Mouse (Mus musculus): Measurements from ENCODE around the gene Col25a1.

Gene Col25a1

DNA sequence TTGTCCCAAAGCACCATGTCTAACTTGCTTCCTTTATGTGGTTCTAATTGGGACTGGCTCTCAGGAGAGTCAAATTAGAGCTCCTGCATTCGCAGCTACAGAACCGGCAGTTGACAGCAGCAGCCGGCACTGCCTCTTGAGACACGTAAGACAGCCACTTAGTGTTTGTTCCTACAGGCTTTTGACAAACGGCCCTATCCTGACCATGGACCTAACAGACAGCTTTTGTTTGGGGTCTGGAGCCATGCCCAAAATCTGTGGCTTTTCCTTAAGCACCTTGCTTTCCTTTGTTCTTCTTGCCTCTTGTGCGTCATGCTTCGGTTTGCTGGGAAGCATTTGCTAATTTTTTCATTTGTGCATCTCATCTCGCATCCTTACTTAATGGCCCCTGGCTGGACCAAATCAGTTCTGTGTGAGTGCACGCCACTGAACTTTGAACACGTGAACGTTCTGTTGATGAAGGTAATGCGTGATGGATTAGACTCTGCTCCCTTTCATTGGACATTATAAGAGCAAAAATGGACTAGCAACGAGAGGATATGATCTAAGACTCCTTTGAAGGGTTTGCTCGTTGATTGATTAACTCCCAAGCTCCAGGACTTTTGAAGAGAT, 179.5 kb downstream of the Col25a1 start:
- DNase-seq (ENCODE audit: low spot score), result no peak

DNA sequence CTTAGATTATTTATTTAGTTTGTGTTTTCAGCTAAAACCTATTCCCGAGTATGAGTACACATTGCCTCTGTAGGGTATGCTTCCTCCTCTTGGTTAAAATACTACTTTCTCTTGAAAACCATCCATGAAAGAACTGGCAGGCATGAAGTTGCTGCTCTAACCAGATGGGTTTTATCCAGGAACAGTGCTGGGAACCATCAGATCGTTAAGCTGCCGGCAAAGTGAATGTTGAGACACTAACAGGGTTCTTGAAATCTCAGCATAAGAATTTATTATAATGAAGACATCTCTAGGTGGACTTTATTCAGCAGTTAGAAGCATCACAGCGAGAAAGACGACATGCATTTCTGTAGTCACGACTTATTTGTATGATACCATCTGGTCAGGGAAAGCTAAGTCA, 181.9 kb downstream of the Col25a1 start:
- no peak for DNase-seq (ENCODE audit: low spot score)

- no peak for DNase-seq (ENCODE audit: low spot score)
Observed at GRCm38 (mm10) chr3:130327039-130328015, 196.0 kb downstream of the Col25a1 start.

DNA sequence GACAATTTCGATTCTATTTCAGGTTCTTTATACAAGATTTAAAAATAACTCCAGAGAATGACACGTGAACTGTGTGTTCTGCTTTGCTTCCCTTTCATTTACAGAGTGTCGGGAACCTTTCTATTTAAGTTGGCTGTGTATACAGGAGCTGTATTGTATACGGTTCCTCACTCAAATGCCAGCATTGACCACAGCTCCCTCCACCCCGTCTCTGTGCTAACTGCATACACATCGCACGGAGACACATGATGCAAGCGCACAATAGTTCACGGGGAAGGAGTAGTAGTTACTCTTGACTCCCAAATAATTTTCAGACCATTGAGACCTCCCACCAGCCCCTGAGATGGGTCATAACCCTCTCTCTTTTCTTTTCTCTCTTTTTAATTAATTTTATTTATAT, 197.6 kb downstream of the Col25a1 start:
- no peak for DNase-seq (ENCODE audit: low spot score)

DNA sequence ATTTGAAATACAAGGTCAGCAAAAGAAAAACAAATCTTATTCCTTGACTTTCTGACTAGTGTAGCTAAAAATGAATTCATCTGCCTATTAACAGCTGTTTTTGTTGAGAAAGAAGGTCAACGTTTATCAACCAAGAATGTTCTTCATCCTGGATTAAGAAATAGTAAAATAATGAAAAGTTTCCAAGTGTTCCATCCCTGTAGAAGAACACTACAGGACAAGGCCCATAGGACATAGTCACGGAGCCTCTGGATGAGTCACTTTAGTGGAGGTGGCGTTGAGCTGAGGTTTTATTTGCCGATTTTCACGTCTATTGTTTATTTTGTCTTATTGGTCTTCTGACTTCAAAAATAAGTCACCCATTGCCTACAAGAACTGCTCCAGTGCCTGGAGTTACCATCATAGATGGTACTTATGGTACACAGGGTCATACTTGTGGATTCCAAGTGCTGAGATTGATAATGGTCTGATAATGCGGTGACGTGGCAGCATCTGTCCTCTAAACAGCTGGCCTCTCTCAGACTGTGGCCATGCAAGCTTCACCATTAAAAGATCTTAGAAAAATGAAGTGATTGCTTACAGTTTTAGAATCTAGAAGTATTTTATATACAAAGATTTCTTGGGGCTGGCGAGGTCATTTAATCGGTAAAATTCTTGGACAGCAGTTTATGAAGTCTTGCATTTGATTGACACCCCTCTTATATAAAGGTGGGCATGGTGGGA, 198.7 kb downstream of the Col25a1 start:
- no peak for DNase-seq (ENCODE audit: low spot score)

DNA sequence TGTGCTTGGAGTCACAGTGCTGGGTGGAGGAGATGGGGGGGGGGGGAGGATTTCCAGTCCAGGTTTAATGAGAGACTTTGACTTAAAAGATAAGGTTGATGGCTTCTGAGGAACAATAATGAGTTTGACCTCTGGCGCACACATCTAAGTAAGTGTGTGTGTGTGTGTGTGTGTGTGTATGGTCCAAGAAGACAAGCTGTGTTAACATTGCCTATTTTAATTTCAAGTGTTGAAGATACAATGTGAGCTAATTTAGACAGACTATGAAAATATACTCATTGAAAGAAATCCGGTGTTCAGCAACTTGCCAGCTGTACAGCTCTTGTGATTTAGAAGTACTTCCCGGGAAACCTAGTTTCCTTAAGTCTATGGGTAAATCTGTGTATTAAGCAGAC, 199.3 kb downstream of the Col25a1 start:
- no peak for DNase-seq (ENCODE audit: low spot score)

- DNase-seq (ENCODE audit: low spot score), result no peak
Observed at GRCm38 (mm10) chr3:130332347-130332913, 201.1 kb downstream of the Col25a1 start.

- DNase-seq (ENCODE audit: low spot score), result peak; percentile 5
Observed at GRCm38 (mm10) chr3:130337857-130338256, 206.6 kb downstream of the Col25a1 start.

GRCm38 (mm10) chr3:130338371-130338770, 207.1 kb downstream of the Col25a1 start:
- no peak for DNase-seq (ENCODE audit: low spot score)

- DNase-seq (ENCODE audit: low spot score), result no peak
Observed at GRCm38 (mm10) chr3:130350161-130350560, 218.9 kb downstream of the Col25a1 start.

DNA sequence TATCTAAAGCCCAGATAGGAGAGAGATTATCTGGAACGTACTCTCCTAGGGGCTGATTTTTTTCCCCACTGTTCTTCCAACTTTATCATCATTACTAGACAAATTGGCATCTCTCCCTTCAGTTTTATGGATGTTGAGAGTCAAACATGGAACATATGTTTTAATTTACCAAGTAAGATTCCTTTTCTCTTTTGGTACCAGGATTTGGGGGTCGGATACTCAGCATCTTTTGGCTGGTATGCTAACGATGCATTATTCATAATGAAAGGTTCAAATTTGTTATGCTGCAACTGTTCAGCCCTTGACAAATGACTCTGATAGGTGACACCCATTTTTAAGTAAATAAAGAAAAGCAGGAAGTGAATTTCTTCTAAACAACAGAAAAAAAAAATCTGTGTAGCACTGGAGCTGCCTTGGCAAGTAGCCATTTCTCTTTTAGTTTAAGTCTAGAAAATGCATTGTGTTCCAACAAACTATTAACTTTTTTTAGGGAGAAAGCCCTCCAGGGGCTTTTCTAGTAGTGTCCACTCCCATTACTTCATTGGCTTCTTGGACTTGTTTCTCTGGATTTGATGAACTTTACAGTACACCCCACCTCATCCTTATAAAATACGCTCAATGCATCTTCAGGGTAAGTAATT, 223.2 kb downstream of the Col25a1 start:
- DNase-seq (ENCODE audit: low spot score), result no peak

DNA sequence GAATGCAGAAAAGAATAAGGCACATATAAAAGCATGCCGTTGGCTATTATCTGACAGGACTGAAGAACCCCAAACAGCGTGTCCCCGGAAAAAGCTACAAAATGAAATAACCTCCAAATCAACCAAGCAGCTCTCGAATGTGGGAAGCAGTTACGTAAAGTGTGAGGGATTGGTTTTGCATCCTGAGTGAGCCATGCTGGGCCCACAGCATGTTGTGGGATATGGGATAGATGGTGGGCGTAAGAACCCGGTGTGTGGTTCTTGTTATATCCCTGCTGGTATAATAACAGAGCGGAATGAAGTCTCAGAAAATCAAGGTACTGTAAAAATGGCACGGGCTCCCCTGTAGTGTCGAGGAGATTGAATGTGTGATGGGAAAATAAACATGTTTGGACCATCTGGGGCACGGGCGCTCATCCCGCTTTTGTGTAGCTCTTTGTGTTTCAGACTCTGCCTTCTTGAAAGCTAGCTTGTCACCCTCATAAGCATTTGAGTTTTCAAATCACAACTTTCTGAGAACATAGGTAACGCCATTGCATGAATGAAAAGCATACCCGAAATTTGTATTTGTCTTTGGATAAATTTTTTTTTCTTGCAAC, 225.4 kb downstream of the Col25a1 start:
- DNase-seq (ENCODE audit: low spot score), result no peak

DNA sequence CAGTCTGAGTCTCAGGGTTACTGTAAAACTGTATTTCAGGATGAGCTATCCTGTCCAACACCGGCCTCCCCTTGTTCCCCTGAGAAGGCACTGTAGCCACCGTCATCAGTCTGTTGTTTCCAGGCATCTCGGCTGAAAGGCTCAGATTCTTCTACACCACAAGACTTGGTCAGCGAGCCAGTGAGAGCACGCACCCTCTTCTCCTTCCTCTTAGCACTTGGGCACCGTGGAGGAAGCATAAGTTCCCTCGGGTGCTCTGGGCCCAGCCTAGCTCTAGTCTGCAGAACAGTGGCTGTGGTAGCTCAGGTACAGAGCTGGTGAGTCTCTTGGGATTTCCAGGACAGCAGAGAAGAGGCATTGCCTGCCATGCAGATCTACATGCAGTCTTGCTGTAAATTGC, 229.5 kb downstream of the Col25a1 start:
- no peak for DNase-seq (ENCODE audit: low spot score)

DNA sequence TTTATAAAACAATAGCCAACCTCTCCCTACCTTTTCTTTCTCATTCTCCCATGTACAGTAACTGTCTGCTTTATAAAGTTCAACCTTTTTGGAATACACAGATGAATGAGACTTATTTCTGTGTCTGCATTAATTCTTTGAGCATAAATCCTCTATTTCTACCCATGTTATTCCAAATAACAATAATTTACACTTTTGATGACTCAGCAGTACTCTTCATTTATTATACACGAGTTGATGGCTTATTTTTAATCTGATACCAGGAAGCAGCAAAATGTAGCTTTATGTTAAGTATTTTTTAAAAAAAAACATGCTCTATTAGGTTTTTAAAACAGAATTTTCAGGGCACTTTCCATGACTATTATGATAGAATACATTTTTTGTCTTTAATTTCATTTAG, 230.6 kb downstream of the Col25a1 start:
- no peak for DNase-seq (ENCODE audit: low spot score)

DNA sequence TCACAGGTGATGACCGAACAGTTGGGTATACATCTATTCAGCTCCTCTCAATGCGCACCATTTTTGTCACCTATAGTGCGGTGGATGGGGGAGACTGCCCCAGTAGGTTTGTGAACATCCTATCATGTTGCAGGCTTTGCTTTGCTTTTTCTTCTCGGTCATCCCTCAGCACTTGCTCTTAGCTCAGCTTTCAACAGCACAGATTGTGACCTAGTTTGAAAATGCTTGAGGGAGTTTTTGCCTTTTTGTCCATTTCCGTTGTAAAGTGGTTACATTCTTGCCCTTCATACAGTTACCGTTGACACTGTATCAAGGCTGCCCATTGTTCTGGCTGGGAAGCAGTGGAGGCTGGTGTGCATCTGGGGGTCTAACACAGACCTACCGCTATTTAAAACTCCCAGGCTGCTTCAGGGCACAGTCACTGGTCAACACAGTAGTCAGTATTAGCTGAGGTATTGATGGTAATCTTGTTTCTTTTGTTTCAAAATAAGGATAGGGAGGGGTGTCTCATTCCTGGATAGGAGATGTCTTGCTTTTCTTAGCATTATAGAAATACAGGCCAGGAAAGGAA, 231.6 kb downstream of the Col25a1 start:
- no peak for DNase-seq (ENCODE audit: low spot score)

DNA sequence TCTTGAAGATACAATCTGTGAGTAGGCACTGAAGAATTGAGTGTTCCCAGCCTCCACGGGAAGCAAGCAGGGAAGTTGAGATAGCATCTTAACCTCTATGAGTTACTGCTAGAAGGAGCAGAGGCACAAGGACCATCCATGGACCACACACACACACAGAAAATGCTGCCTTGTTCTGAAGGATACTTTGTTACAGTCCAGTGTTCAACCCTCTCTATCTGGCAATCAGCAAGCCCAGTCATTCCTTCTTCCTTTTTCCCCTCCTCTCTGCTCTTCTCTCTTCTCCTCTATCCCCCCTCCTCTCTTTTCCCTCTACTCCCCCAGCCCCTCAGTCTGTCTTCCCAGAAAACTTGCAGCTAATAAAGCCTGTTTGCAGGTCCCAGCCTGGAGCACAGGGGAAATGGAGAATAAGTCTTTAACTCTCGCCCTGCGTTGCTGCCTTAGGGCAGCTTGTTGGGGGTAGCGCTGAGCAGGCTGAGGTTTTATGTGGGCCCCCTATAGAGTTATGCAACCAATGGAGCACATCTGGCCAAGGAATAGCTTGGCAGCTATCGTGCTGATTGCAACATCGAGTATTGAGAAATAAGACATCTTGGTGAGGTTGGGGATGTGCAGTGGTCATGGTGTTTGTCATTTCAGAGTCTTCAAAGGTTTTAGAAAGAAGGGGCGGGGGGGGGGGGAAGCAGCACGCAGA, 235.8 kb downstream of the Col25a1 start:
- no peak for DNase-seq (ENCODE audit: low spot score)

GRCm38 (mm10) chr3:130368352-130368751, 237.1 kb downstream of the Col25a1 start:
- no peak for DNase-seq (ENCODE audit: low spot score)

DNA sequence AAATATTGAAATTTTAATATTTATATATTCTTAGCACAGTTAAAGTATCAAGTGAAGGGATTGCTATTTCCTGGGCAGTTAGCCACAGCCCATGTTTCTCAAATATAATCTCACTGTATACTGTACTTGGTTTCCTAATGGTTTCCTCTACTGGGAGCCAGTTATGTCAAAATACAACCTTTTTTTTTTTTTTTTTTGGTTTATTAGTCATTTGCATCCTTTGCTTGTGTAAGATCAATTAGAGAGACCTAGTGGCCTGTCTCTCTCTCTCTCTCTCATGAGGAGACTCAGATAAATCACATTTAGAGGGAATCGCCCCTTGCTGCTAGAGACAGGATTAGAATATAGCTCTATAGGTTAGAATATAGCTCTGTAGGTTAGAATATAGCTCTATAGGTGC, 237.8 kb downstream of the Col25a1 start:
- DNase-seq (ENCODE audit: low spot score), result no peak

- no peak for DNase-seq (ENCODE audit: low spot score)
Observed at GRCm38 (mm10) chr3:130370167-130370566, 238.9 kb downstream of the Col25a1 start.

DNA sequence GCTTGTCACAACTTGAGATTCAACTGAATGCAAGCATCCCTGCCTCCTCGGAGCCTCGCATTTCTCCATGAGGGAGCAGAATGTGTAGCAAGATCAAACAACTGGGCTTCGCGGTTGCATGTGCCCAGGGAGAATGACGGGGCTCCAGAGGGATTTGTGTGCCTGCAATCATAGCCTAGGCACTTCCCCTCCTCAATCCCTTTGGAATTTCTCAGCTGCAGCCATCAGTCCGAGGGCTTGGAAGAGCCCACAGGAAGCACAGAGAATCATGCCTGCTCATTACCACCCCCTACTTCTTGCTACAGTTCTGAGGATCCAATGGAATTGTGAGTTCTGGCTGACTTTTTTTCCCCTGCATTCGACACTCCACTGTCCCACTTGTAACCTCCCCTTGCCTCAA, 241.8 kb downstream of the Col25a1 start:
- no peak for DNase-seq (ENCODE audit: low spot score)

Measured in ovary, postnatal 14 days (tissue).